Mouse (Mus musculus) layer of hippocampus, adult 18-20 months (tissue): ENCODE measurements at regions not wholly inside any gene's neighbourhood (a gene's known extent, or its start where the extent isn't known, plus 50 kb on each side); places are given as distances from the start of the nearest gene placed in this dataset.

ENCODE experiments used
- DNase-seq, 2 experiments: peaks; one replicate each; pipeline ENCODE4 v3.0.0; 2022; ENCODE audit warnings: low spot score in 2 of 2

GRCm38 (mm10) chr3:106879994-106880393 lies 53.9 kb upstream of the Olfr266 start:
- DNase-seq = no peak

DNA sequence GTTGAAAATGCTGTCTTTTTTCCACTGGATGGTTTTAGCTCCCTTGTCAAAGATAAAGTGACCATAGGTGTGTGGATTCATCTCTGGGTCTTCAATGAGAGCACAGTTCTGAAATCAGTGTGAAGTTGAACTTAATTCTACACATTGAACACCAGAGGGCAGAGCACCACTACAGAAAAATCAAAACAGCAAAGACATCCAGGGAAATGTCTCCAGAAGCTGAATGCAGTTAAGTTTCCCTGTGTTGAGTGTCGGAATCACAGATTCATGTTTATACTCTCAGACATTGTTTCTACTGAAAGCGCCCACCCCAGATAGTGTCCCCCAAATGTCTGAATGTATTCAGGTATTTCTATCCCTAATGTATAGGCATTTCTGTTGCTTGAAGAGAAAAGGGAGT lies 77.1 kb upstream of the Olfr266 start:
- DNase-seq = peak; percentile 2 to 50

GRCm38 (mm10) chr3:106906668-106907067 lies 80.6 kb upstream of the Olfr266 start:
- DNase-seq = no peak

DNA sequence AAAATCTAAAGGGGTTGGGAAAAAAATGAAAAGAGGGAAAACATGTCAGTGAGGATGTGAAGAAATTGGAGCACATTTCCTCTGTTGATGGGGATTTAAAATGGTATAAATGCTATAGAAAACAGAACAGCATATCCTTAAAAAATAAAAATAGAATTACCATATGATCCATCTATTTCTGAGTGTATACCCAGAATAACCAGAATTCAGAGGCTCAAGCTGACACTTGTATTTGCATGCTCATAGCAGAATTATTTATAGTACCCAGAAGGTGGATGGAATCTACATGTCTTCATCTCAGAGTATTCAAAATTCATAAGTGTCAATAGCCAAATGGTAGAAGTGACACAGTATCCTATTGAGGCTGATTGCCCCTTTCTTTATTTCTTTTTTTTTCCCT lies 99.9 kb upstream of the Kcna3 start:
- DNase-seq = no peak

DNA sequence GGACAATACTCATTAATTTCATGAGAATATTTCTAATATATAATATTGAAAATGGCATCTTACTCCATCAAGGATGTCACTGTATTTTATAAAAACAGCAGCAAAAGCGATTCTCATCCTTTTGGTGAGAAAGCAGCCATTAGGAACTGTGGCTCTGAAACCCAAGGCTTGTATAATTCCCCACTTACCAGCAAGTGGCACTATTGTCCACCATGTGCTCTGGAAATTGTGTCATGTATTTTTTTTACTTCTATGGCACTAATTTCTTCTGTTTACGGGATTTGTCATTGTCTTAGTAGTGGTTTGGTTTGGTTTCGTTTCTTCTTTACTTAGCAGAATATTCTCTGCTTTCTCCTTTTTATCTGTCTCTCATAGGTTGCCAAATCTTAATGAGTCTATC lies 95.9 kb upstream of the Kcna3 start:
- peak in 1 of 2 experiments; percentile 70 for DNase-seq

DNA sequence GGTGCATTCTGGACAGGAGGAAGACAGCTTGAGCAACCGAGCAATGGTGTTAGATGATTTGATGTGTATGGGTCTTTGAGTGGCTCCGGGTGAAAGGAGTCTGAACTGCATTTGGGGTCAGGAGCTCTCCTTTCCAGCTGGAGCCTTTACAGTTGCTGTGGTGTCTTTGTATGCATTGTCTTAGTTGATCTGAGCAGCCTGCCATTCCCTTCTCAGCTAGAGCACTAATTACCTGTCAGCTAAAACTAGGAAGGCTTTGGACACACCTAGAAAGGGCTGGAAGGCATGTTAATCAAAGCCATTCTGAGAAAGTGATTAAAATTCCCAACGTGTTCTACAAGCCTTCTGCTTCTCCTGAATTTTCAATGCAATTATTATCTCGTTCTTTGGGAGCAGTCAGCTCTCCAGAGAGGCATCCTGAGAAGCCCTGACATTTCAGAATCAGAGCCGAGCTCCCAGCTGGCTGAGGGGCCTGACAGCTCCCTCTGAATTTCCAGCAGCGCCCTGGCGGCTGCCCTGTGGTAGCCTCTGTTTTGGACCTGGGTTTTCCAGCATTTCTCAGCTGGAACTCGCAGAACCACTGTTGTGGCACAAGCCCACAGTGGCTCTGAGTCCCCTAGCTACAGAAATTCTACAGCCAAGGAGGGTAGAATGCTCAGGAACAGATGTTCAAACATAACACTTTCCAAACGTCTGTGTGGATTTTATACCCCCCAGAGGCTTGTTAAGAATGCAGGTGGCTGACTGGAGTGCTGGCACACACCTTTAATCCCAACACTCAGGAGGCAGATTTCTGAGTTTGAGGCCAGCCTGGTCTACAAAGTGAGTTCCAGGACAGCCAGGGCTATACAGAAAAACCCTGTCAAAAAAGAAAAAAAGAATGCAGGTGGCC lies 80.2 kb upstream of the Kcna3 start:
- no peak for DNase-seq

- peak in 1 of 2 experiments; percentile 11 for DNase-seq
Measured at GRCm38 (mm10) chr3:106957162-106957895, 78.6 kb upstream of the Kcna3 start.

- no peak for DNase-seq
Measured at GRCm38 (mm10) chr3:106958194-106958593, 77.8 kb upstream of the Kcna3 start.

DNA sequence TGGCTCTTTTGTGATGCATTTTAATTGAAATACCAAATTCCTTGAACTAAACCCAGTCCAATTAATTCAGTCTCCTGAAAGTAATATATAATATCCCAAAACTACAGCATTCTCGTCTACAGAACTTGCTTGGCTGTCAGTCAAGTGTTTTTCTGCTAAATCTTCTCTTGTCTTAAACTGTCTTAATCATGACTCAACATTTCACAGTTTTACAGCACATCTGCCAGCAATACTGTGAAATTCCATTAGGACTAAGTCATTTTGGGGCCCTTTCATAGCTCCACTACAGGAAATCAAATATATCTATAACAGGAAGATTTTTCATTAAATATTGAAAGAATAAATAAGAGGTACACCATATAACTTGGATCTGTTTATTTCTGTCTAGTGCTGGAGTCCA lies 75.4 kb upstream of the Kcna3 start:
- DNase-seq = no peak

DNA sequence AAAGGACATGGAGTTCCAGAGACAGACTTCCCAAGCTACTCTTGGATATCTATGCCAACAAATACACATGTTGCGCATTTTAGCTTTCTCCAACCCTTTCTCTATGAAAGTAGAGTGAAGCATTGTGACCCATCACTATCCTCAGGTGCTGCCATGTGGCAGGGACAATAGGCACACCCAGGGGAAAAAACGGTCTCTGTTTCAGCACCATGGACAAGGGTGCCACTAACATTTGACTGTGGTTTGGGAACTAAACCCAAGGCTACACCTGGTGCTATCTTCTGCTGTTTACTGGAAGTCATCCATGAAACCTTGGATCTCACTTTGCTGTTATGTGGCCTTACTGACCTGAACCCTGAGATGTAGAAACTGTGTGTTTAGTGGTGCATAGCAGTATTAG lies 73.5 kb upstream of the Kcna3 start:
- DNase-seq = no peak

- DNase-seq = no peak
Measured at GRCm38 (mm10) chr3:106966198-106966597, 69.8 kb upstream of the Kcna3 start.

- DNase-seq = no peak
Measured at GRCm38 (mm10) chr3:106967479-106967878, 68.5 kb upstream of the Kcna3 start.

- DNase-seq = no peak
Measured at GRCm38 (mm10) chr3:106974114-106974789, 61.7 kb upstream of the Kcna3 start.

DNA sequence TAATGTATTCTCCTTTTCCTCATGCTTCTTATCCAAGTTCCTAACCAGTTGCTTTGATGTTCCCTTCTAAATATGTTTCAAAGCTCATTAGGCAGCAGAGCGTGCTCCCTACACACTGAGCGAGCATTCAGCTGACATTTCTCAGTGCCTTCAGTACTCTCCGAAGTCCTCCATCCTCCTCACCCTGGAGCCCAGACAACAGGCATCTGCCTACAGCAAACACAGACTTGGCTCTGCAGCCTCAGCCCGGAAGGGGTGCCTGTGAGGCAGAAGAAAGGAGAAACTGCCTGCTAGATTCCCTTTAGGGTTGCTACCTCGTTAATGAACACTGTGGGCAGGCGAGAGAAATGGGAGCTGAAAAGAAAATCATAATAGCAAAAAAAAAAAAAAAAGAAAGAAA lies 57.2 kb upstream of the Kcna3 start:
- DNase-seq = peak in 1 of 2 experiments; percentile 33

DNA sequence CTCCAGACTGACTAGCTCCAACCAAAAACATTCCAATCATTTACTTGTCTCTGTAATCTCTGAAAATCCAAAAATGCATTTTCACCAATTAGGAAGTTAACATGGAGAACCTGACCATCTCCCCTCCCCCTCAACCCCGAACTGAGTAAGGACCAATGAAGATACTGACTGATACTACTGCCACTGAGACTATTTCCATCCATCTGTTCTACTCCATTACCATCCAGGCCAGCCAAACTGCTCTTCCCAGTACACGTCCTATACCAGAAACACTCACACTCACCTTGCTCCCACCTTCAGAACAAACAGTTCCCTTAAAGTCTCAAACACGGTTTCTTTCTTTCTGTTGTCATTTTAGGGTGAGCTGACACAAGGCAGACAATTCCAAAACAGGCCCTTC lies 55.1 kb upstream of the Kcna3 start:
- DNase-seq = no peak

DNA sequence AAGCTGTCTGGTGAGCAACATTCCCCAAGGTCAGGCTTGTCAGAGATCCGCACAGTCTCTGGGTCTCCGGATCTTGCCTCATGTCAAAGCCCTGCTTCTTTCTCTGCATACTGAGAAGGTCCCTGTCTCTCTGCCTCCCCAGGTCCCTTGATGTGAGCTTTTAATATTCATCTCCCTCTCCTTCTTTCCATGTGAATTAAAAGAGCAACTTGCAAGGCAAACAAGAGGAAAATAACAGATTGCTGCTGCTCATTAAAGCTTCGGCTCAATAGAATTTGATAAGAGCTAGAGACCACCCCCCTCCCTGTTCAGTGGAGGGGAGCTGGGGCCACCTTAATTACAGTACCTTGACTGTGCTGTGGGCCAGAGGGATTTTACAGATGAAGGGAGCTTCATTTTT lies 54.6 kb upstream of the Kcna3 start:
- no peak for DNase-seq

DNA sequence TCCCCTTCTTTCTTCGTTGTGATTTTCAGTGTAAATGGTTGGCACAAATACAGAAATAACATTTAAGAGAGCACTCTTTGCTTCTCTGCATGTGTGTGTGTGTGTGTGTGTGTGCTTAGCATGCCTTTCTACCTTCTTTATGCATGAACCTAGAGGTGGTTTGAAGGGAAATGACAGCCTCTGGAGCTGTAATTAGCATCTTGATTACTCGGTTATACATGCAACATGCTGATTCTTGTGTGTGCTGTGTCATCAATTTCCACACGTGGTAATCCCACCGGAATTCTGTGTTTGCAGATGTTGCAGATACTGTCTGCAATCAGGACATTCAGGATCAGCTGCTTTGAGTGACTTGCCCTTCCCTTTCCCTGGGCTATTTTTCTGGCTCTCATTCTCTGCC lies 51.7 kb upstream of the Kcna3 start:
- no peak for DNase-seq
